Mouse (Mus musculus): ENCODE data around the gene Dnajc4. TPM values are rescaled to one million over a fixed set of nuclear protein-coding genes. Genes with fewer than 3 reads are reported as not detected.

Dnajc4 gene
- polyA plus RNA-seq, 1 experiment from 2014 or later: 10.2 TPM

GRCm38 (mm10) chr19:6973581-6974190, 18.7 kb downstream of the Dnajc4 start:
- peaks cover 88% of the 10 kb centered on the region for H3K4me1 ChIP-seq (replicated peaks)
- H3K9ac ChIP-seq: peak overlapping the region; percentile 56; the same call in 1 of the 2 replicates
- no peaks in the 10 kb centered on the region for H3K9me3 ChIP-seq (replicated peaks)
- H3K4me3 ChIP-seq (replicated peaks): peak overlapping the region; percentile 69
- peak overlapping the region; percentile 42 for H3K27ac ChIP-seq (replicated peaks)
- H3K4me2 ChIP-seq: peak overlapping the region; percentile 90
- peaks cover 19% of the 10 kb centered on the region for H3K36me3 ChIP-seq (replicated peaks)
- ATAC-seq (ENCODE audit: insufficient read depth): no peak
- peaks cover 11% of the 10 kb centered on the region for H3K27me3 ChIP-seq
- 24% methylated on average over 12 of the region's 12 CpGs for WGBS (ENCODE audit: insufficient replicate concordance)

- Histone ChIP-seq H3K9me3 (replicated peaks) (no peaks in the 10 kb centered on the region), H3K27me3 (peaks cover 22% of the 10 kb centered on the region), H3K9ac (no peak overlapping the region), H3K27ac (replicated peaks) (no peak overlapping the region), H3K4me2 (no peak overlapping the region), H3K4me3 (replicated peaks) (no peak overlapping the region), H3K4me1 (replicated peaks) (peaks cover 88% of the 10 kb centered on the region), H3K36me3 (replicated peaks) (peaks cover 6% of the 10 kb centered on the region)
- no peak for ATAC-seq (ENCODE audit: insufficient read depth)
- WGBS (ENCODE audit: insufficient replicate concordance): 74% methylated on average over 13 of the region's 13 CpGs
Observed at GRCm38 (mm10) chr19:6972247-6972917, 20.0 kb downstream of the Dnajc4 start.

- 69% methylated on average over 6 of the region's 6 CpGs for WGBS (ENCODE audit: insufficient replicate concordance)
- no peak overlapping the region for H3K27ac ChIP-seq (replicated peaks)
- no peak overlapping the region for H3K9ac ChIP-seq
- ATAC-seq (ENCODE audit: insufficient read depth): no peak
- H3K9me3 ChIP-seq (replicated peaks): no peaks in the 10 kb centered on the region
- H3K27me3 ChIP-seq: peaks cover 22% of the 10 kb centered on the region
- no peak overlapping the region for H3K4me3 ChIP-seq (replicated peaks)
- H3K4me2 ChIP-seq: no peak overlapping the region
- H3K36me3 ChIP-seq (replicated peaks): 0 out of 2 replicates have a peak, but pooled peaks cover 1% of the 10 kb centered on the region
- peaks cover 90% of the 10 kb centered on the region for H3K4me1 ChIP-seq (replicated peaks)
Observed at GRCm38 (mm10) chr19:6971644-6972043, 20.7 kb downstream of the Dnajc4 start.

GRCm38 (mm10) chr19:6970460-6971085, 21.8 kb downstream of the Dnajc4 start:
- 23% methylated on average over 11 of the region's 11 CpGs for WGBS (ENCODE audit: insufficient replicate concordance)
- Histone ChIP-seq H3K27ac (replicated peaks) (peak overlapping the region; percentile 29; the same call in 1 of the 2 replicates), H3K4me2 (peak overlapping the region; percentile 97), H3K27me3 (peaks cover 22% of the 10 kb centered on the region), H3K9me3 (replicated peaks) (no peaks in the 10 kb centered on the region), H3K4me1 (replicated peaks) (peaks cover 79% of the 10 kb centered on the region), H3K36me3 (replicated peaks) (peaks cover 4% of the 10 kb centered on the region; the same call in 1 of the 2 replicates), H3K4me3 (replicated peaks) (peak overlapping the region; percentile 66), H3K9ac (peak overlapping the region; percentile 75)
- ATAC-seq (ENCODE audit: insufficient read depth): no peak

- H3K4me3 ChIP-seq (replicated peaks): peak overlapping the region; percentile 66
- peak overlapping the region; percentile 97 for H3K4me2 ChIP-seq
- ATAC-seq (ENCODE audit: insufficient read depth): peak; percentile 65
- no peaks in the 10 kb centered on the region for H3K9me3 ChIP-seq (replicated peaks)
- peak overlapping the region; percentile 75 for H3K9ac ChIP-seq
- WGBS (ENCODE audit: insufficient replicate concordance): 2% methylated on average over 55 of the region's 55 CpGs
- H3K27ac ChIP-seq (replicated peaks): 0 out of 2 replicates have a peak overlapping the region, but pooled peaks have one; percentile 24
- peaks cover 10% of the 10 kb centered on the region; the same call in 1 of the 2 replicates for H3K36me3 ChIP-seq (replicated peaks)
- H3K27me3 ChIP-seq: peaks cover 22% of the 10 kb centered on the region
- H3K4me1 ChIP-seq (replicated peaks): peaks cover 75% of the 10 kb centered on the region
Observed at GRCm38 (mm10) chr19:6969665-6970381, 22.5 kb downstream of the Dnajc4 start.

GRCm38 (mm10) chr19:6969291-6969664, 23.1 kb downstream of the Dnajc4 start:
- ATAC-seq (ENCODE audit: insufficient read depth): no peak
- Histone ChIP-seq H3K4me3 (replicated peaks) (peak overlapping the region; percentile 66), H3K4me2 (peak overlapping the region; percentile 97), H3K36me3 (replicated peaks) (peaks cover 15% of the 10 kb centered on the region; the same call in 1 of the 2 replicates), H3K27ac (replicated peaks) (0 out of 2 replicates have a peak overlapping the region, but pooled peaks have one; percentile 24), H3K9ac (peak overlapping the region; percentile 75), H3K27me3 (peaks cover 22% of the 10 kb centered on the region), H3K9me3 (replicated peaks) (no peaks in the 10 kb centered on the region), H3K4me1 (replicated peaks) (peaks cover 70% of the 10 kb centered on the region)
- WGBS (ENCODE audit: insufficient replicate concordance): under 1% methylated on average over 20 of the region's 20 CpGs

- H3K9ac ChIP-seq: peak overlapping the region; percentile 75
- H3K9me3 ChIP-seq (replicated peaks): no peaks in the 10 kb centered on the region
- WGBS (ENCODE audit: insufficient replicate concordance): 7% methylated on average over 15 of the region's 15 CpGs
- peaks cover 66% of the 10 kb centered on the region for H3K4me1 ChIP-seq (replicated peaks)
- peaks cover 22% of the 10 kb centered on the region for H3K27me3 ChIP-seq
- no peak for ATAC-seq (ENCODE audit: insufficient read depth)
- H3K27ac ChIP-seq (replicated peaks): no peak overlapping the region
- peaks cover 17% of the 10 kb centered on the region; the same call in 1 of the 2 replicates for H3K36me3 ChIP-seq (replicated peaks)
- peak overlapping the region; percentile 66 for H3K4me3 ChIP-seq (replicated peaks)
- H3K4me2 ChIP-seq: peak overlapping the region; percentile 97
Observed at GRCm38 (mm10) chr19:6968491-6969271, 23.7 kb downstream of the Dnajc4 start.

- no peak overlapping the region for H3K4me2 ChIP-seq
- H3K36me3 ChIP-seq (replicated peaks): peaks cover 33% of the 10 kb centered on the region
- no peak overlapping the region for H3K4me3 ChIP-seq (replicated peaks)
- no peak for ATAC-seq (ENCODE audit: insufficient read depth)
- WGBS (ENCODE audit: insufficient replicate concordance): 62% methylated on average over 10 of the region's 10 CpGs
- no peak overlapping the region for H3K27ac ChIP-seq (replicated peaks)
- H3K9me3 ChIP-seq (replicated peaks): no peaks in the 10 kb centered on the region
- H3K9ac ChIP-seq: no peak overlapping the region
- peaks cover 25% of the 10 kb centered on the region for H3K4me1 ChIP-seq (replicated peaks)
- no peaks in the 10 kb centered on the region for H3K27me3 ChIP-seq
Observed at GRCm38 (mm10) chr19:6956461-6956860, 35.9 kb downstream of the Dnajc4 start.

- Histone ChIP-seq H3K27me3 (no peaks in the 10 kb centered on the region), H3K9me3 (replicated peaks) (no peaks in the 10 kb centered on the region), H3K4me3 (replicated peaks) (no peak overlapping the region), H3K9ac (no peak overlapping the region), H3K4me2 (no peak overlapping the region), H3K36me3 (replicated peaks) (peaks cover 33% of the 10 kb centered on the region), H3K4me1 (replicated peaks) (peaks cover 35% of the 10 kb centered on the region), H3K27ac (replicated peaks) (no peak overlapping the region)
- ATAC-seq (ENCODE audit: insufficient read depth): no peak
- 67% methylated on average over 7 of the region's 7 CpGs for WGBS (ENCODE audit: insufficient replicate concordance)
Observed at GRCm38 (mm10) chr19:6955424-6955823, 36.9 kb downstream of the Dnajc4 start.

- no peak overlapping the region for H3K27ac ChIP-seq (replicated peaks)
- H3K9me3 ChIP-seq (replicated peaks): no peaks in the 10 kb centered on the region
- H3K4me3 ChIP-seq (replicated peaks): no peak overlapping the region
- ATAC-seq (ENCODE audit: insufficient read depth): no peak
- no peak overlapping the region for H3K9ac ChIP-seq
- H3K27me3 ChIP-seq: no peaks in the 10 kb centered on the region
- peaks cover 33% of the 10 kb centered on the region for H3K36me3 ChIP-seq (replicated peaks)
- H3K4me2 ChIP-seq: no peak overlapping the region
- WGBS (ENCODE audit: insufficient replicate concordance): 69% methylated on average over 9 of the region's 9 CpGs
- H3K4me1 ChIP-seq (replicated peaks): peaks cover 49% of the 10 kb centered on the region
Observed at GRCm38 (mm10) chr19:6954046-6954445, 38.3 kb downstream of the Dnajc4 start.
